Mouse (Mus musculus) gastrocnemius, adult 8-10 months (tissue): Measurements from ENCODE around the gene Macrod2. TPM values are rescaled to one million over a fixed set of nuclear protein-coding genes. Genes with fewer than 3 reads are reported as not detected.

Experiments used
- DNase-seq, 2 experiments: peaks; one replicate each; pipeline ENCODE4 v3.0.0; 2022; ENCODE audit warnings: low spot score in 2 of 2
- total RNA-seq, 4 experiments: library from RNA; stranded (reverse); gene quantifications; 2 replicates each; pipeline ENCODE4 v1.2.4; 2022

Gene Macrod2
- total RNA-seq, 4 experiments from 2014 or later: 16.2 to 21.8 (median 19.1) TPM

DNA sequence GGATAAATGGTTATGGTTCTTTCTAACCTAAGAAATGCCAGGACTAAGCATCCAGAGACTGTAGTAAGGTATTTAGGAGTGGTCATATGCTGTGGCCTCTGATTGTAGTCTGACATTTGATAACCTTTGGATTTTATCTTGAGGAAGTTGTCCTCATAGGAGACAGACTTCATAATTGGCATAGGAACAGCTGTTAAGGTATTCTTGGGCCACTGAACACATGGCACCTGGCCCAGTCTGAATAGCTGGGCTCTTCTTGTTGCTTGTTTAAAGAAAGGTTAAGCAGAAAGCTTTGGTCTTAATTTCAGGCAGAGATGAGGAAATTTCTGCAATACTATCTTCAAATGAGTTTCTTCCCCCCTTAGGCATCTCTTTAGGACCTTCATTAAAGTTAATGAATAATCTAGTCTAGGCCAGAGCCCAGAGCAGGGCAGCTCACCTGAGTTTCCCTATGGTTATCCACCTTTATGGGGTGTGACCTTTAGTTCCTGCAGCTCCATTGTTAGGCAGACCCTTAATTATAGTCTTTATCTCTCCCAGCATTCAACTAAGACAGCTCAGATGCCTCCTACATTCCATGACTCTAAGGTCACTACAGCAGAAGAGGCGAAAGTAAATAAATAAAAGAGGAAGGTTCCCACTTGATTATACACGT is 894.1 kb downstream of the Macrod2 start:
- no peak for DNase-seq

DNA sequence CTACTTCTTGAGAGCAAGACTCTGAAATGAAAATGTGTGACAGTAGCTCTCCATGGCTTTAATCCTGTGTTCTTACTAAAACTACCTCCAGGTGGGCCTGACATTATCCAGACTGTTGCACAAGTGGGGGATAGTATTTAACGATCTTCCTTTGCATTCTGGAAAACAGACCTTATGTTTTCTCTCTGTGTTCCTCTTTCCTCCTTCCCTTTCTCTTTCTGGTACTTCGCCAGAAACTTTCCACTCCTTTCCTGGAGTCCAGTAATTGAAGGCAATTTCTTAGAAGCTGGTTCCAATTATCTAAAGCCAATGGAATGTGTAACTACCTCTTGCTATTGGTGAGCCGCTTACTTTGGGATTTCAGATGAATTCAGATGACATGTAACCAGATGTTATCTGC is 897.7 kb downstream of the Macrod2 start:
- no peak for DNase-seq

- DNase-seq: no peak
Measured at GRCm38 (mm10) chr2:141299168-141299567, 904.1 kb downstream of the Macrod2 start.

DNA sequence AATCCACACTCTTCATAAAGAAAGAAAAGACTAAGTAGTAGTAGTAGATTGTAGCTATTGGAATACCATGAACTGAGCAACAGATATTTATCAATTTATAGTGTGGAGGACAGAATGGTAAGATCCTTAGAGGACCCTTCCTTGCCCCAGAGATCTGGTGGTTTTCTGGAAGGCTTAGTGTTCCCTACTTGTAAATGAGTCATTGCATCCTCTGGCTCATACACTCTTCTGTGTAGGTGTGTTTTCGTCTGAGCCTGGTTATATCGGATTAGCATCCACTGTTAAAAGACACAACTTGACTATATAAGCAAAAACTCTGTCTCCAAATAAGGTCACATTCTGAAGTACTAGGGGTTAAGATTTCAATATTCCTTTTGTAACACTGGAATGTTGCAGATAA is 905.9 kb downstream of the Macrod2 start:
- DNase-seq: no peak

DNA sequence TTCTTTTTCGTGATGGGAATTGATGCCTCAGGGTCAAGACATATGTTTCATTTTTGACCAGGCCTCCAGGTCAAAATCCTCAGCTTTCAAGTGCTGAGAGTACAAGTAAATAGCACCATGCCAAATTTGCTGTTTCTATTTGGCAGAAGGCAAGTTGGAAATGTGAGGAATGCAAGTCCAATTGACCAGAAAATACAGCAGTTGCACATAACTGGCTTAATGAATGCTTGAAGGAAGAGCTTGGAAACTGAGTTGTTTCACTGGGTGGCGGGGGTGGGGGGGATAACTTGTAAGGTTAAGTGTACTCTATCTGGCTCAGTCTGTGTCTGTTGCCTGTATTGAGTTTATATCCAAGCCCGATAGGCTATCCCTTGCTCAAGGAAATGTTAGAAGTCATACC is 913.3 kb downstream of the Macrod2 start:
- no peak for DNase-seq

DNA sequence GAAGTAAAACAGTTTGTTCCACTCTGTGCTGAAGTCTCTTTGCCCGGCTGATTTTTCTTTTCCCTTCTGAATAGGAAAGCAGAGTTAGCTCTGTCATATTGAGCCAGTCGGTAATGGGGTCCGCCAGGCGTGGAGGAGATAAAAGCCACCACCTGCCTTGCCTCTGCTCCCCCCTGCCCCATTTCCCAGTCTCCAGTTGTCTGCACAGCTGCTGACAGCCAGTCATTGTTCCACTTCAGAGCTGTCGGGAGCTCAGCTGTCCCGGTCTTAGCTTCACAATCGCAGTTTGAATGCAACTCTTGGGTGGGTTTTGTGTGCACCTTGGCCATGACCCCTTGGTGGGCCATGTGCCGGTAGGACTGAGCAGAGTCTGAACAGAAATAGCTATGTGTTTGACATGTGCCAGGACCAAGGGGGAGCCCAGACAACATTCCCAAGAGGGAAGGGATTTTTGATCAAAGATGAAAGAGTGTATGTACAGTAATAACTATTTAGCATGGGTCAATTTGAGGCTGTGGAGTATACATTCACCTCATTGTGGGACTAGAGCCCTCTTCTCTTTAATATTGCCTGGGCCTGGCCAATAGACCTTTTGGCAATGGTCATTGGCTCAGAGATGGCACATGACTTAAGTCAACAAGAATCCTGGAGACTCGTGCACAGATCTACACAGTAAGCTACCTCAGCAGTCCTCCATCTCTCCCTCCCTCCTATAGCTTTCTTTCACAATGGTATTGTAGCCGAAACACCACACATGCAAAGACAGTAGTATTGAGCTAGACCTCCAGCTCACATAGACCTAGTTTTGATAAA is 917.2 kb downstream of the Macrod2 start:
- no peak for DNase-seq

DNA sequence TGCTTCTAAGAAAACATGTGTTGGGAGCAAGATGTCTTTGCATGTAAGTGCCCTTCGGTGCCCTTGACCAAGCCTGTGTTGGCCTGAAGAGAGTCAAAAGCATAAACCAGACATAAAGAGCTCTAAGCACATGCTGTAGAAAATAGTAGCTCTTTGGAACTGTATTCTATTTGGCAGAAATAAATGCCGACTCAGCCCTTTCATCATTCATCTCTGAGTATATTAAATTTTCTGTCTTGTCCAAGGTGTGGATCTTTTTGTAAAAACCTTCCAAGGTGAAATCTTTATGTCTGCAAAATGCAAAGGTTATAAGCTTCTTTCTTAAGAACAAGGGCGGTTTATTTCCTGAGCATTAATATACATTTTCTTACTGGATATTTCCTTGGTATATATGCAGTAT is 920.2 kb downstream of the Macrod2 start:
- DNase-seq: no peak

- DNase-seq: no peak
Measured at GRCm38 (mm10) chr2:141323956-141324460, 928.9 kb downstream of the Macrod2 start.

GRCm38 (mm10) chr2:141327296-141327695 is 932.2 kb downstream of the Macrod2 start:
- no peak for DNase-seq

GRCm38 (mm10) chr2:141337708-141338107 is 942.6 kb downstream of the Macrod2 start:
- DNase-seq: no peak

GRCm38 (mm10) chr2:141343988-141344535 is 949.0 kb downstream of the Macrod2 start:
- no peak for DNase-seq

GRCm38 (mm10) chr2:141352623-141353022 is 957.5 kb downstream of the Macrod2 start:
- no peak for DNase-seq

GRCm38 (mm10) chr2:141388632-141389031 is 993.5 kb downstream of the Macrod2 start:
- no peak for DNase-seq

DNA sequence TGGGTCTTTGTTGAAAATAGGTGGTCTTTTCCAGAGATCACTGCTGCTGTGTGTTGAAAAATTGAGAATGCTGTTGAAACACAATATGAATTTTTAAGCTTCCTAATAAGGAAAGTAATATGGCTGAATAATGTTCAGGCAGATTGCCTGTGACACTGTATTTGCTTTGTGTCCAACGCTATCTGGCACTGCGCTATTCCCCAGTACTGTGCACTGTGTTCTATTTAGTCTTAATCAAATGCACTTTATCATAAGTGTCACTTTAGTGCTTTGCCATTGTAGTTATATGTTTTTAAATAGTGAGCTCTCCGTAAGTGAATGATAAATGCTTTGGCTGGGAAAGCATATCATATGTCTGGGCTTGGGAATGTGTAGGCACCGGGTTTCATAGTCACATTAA is 996.1 kb downstream of the Macrod2 start:
- DNase-seq: no peak

DNA sequence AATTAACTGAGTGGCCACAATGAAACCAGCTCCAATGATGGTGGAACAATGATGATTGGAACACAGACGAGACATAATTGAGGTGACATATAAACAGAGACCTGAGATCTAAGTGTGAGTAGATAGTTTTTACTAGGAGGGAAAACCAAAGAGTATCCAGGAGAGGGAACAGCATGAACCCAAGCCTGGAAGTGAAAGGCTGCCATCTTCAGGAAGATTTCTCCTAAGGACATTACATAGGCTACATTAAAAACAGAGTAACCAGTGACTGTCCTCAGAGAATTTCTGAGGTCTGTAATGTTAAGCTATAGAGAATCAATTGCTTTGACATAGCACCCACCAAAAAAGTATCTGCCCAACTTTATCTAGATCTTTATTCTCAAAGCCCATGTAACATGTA is 999.7 kb downstream of the Macrod2 start:
- no peak for DNase-seq

DNA sequence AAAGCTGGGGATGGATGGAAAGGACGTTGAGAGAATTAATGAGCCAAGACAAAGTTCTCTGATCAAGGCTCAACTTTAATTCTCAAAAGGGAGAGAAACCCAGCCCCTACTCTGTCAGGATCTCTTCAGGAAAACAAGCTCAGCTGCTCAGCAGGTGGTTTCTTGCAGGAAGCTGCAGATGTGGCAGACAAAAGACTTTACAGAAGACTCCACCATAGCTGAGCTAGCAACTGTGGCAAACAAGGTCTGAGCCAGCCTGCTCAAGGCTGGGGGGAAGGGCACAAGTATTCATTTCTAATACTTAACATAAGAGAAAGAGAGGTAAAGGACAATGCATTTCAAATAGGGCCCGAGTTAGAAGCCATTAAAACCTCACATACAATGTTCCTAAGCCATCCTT is 1013.7 kb downstream of the Macrod2 start:
- DNase-seq: no peak

DNA sequence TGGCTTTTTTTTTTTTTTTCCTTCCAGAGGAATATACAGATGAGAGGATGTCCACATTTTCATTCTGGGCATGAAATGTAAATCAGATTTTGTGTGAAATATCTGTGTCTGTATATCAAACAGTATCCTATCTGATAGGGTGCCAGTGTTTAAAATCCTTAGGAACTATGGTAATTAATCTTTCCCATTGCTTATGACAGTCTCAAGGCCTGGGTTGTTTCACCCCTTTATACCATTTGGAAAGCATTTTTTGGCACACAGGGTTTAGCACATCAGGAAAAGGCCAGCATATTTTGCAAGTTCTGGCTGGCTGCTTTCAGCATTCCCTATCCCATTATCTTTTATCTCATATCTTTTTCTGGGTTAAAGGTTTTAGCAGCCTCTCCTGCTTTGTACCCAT is 1021.3 kb downstream of the Macrod2 start:
- DNase-seq: no peak

DNA sequence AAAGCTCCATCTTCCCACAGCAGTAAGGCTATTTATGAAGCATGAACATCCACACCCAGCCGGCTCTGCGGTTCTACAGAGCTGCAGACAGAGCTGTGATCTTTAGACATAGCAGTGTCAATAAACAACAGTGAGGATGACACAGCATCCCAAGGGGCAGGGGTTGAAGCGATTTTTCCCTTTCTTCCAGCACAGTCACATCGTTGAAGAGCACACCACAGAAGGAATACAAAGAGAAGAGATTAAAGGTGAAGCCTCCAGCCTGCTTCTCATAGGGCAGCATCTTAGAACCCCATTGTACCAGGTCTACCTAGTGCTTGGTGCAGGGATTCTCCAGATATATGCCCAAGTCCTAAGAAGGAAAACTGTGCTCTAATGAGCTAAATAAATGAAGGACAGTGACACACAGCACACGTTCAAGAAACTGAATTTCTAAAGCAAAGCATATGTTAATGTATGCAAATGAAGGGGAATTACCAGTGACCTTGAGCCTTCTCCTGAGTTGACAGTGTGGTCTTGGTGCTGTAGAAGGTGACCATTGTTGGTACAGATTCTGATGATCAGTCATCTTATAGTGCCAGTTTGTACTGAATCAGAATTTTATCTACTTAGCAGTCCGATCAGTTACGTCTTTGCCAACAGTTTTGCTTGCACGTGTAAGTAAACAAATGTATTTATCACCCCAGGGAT is 1021.9 kb downstream of the Macrod2 start:
- no peak for DNase-seq

- no peak for DNase-seq
Measured at GRCm38 (mm10) chr2:141419806-141420205, 1024.7 kb downstream of the Macrod2 start.

DNA sequence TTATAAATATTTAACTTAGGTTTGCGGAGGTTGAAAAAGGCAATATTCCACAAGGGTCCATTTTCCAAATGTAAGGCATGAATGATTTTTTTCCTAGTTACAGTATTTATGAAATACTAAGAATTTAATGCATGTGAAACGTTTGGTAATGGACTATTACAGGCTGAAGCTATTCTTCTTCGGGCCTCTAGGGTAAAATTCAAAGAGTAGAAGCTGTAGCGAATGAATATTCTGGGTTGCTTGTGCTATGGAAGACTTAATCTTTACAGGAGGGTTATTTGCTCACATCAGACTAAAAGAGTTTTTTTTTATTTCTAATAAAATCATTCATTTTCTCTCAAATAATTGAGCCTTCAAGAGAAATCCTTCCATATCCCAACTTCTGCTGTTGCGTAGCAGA is 1039.0 kb downstream of the Macrod2 start:
- no peak for DNase-seq

DNA sequence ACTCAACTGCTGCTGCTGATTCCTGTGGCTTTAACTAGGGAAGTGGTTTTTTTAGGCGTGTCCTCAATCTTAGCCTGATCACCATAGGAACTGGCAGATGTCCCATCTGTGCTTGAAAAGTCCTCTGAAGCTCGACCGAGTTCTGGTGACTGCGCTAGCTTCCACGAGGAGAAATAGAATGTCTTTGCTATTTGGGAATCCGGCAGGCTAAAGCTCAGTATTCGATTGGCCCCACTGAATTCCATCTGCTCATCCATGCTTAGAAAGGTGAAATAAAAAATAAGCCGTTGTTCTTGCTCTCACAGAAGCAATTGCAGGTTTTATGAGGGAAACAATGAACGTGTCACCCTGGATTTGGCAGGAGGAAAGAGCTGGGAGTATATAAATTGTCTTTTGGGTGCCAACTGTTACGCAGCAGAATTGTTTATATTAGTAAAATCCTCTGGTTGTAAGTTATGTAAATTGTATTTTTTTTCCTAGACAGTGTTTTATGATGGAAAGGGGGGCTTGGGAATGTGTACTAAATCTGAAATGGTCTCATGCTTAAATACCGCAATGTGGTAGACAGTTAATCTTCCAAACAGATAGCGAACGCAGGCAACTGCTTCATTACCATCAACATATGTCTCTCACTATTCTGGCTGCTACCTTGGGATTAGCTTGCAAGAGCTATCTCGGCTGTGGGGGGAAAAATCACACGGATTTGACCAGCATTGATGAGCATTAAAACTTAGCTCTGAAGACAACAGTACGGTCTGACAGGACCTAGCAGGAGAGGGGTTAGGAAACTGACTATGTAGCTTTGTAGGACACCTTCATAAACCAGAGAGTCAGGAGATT is 1039.8 kb downstream of the Macrod2 start:
- no peak for DNase-seq
